Mouse (Mus musculus): Measurements from ENCODE around the gene Nol12. TPM values are rescaled to one million over a fixed set of nuclear protein-coding genes. Genes with fewer than 3 reads are reported as not detected.
A peak's percentile ranks its signal among the peaks of the same experiment; 100 is the strongest.

Gene Nol12
- polyA plus RNA-seq, 1 experiment from 2014 or later: 43.8 TPM

DNA sequence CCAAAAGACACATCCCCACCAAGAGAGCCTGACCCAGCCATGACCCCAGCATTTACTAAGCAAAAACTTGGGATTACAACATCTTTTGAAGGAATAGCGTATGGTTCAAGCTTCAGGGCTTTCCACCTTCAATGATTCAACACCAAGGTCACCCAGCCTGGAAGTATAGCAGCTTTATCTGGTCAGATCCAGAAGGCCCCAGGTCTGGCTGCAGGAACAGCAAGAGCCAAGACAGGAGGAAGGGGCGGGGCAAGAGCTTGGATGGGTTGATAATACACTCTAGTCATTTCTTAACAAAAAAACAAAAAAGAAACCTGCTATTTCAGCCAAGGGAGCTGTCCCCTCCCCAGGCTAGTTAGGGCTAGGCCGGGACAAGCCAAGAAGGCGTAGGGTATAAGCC is 37.2 kb upstream of the Nol12 start:
- TF ChIP-seq CTCF (IDR thresholded peaks at IDR 0.05; ENCODE audit: low read depth): no peak
- no peaks in the 10 kb centered on the region for H3K9me3 ChIP-seq (replicated peaks; ENCODE audit: low read length)
- H3K4me1 ChIP-seq (replicated peaks; ENCODE audit: insufficient read depth, low read length): peaks cover 38% of the 10 kb centered on the region
- ATAC-seq (replicated peaks; ENCODE audit: low FRiP score, low read depth) (no peak), DNase-seq (ENCODE audit: low spot score) (no peak)
- H3K4me3 ChIP-seq (replicated peaks; ENCODE audit: low read depth, low read length): no peak overlapping the region
- H3K9ac ChIP-seq (ENCODE audit: low read depth, low read length): no peak overlapping the region
- WGBS: 91% methylated on average over 4 of the region's 4 CpGs
- no peaks in the 10 kb centered on the region for H3K27me3 ChIP-seq (ENCODE audit: insufficient read depth, low read length)
- H3K36me3 ChIP-seq (ENCODE audit: insufficient read depth, low read length): peaks cover 14% of the 10 kb centered on the region
- H3K27ac ChIP-seq: no peak overlapping the region; the same call in 1 of the 2 replicates
- H3K4me2 ChIP-seq (ENCODE audit: low read length): no peak overlapping the region

DNA sequence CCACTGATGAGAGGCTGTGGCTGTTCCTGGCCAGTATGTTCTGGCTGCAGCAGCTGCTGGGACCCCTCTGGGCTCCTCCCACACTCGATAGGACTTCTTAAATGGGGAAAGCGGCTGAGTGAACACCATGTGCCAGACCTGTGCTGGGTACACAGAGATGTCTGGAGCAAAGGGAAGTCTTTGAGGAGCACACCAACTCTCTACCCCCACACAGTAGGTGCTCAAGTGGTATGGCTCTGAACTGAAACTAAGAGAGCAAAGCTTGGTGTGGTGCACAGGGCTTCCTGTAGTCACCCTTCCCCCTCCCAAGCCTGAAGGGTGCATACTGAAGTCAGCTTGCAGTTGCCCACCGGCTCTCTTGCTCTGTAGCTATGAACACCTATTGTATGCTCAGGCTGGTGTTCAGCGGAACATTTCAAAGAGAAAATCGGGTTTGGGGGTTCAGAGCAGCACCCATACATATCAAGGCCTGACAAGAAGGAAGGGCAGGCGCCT is 36.2 kb upstream of the Nol12 start:
- peaks cover 37% of the 10 kb centered on the region for H3K4me1 ChIP-seq (replicated peaks; ENCODE audit: insufficient read depth, low read length)
- peak; percentile 50 for DNase-seq (ENCODE audit: low spot score)
- no peak overlapping the region for H3K9ac ChIP-seq (ENCODE audit: low read depth, low read length)

DNA sequence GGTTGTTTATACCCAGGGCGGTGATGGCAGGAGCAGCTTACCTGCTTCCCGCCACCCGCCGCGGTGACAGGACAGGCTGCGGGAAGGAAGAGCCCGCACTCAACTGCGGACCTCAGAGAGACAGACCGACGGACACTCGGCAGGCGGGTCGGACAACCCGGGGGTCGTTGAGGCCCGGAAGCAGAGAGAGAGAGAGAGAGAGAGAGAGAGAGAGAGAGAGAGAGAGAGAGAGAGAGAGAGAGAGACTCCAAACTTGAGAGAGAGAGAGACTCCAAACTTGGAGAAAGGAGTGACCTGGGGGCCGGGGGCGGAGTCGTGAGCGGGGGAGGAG is 35.4 kb upstream of the Nol12 start, which contains the start of gene Gm49510:
TSS of gene Gm49510 (plus strand) at position 259 of the 331 bp plus-strand sequence.
- Histone ChIP-seq H3K4me3 (replicated peaks; ENCODE audit: low read depth, low read length) (peak within 1 kb of the TSS; percentile 77), H3K4me1 (replicated peaks; ENCODE audit: insufficient read depth, low read length) (peaks cover 34% of the 10 kb centered on the region), H3K27me3 (ENCODE audit: insufficient read depth, low read length) (no peaks in the 10 kb centered on the region), H3K27ac (peak within 1 kb of the TSS; percentile 75), H3K36me3 (ENCODE audit: insufficient read depth, low read length) (0 out of 2 replicates have a peak, but pooled peaks cover 5% of the 10 kb centered on the region), H3K4me2 (ENCODE audit: low read length) (peak within 1 kb of the TSS; percentile 83), H3K9ac (ENCODE audit: low read depth, low read length) (peak within 1 kb of the TSS; percentile 72), H3K9me3 (replicated peaks; ENCODE audit: low read length) (no peaks in the 10 kb centered on the region)
- ATAC-seq (replicated peaks; ENCODE audit: low FRiP score, low read depth): no peak
- 1% methylated on average over 16 of the region's 20 CpGs for WGBS
- TF ChIP-seq CTCF (IDR thresholded peaks at IDR 0.05; ENCODE audit: low read depth): no peak
- no peak for DNase-seq (ENCODE audit: low spot score)

More for the DNA sequence above, 36.2 kb upstream of the Nol12 start:
- peak overlapping the region; percentile 51 for H3K27ac ChIP-seq
- H3K4me3 ChIP-seq (replicated peaks; ENCODE audit: low read depth, low read length): no peak overlapping the region
- H3K27me3 ChIP-seq (ENCODE audit: insufficient read depth, low read length): no peaks in the 10 kb centered on the region
- H3K9me3 ChIP-seq (replicated peaks; ENCODE audit: low read length): no peaks in the 10 kb centered on the region
- peaks cover 4% of the 10 kb centered on the region; the same call in 1 of the 2 replicates for H3K36me3 ChIP-seq (ENCODE audit: insufficient read depth, low read length)
- no peak for ATAC-seq (replicated peaks; ENCODE audit: low FRiP score, low read depth)
- WGBS: 48% methylated on average over 6 of the region's 6 CpGs
- TF ChIP-seq CTCF (IDR thresholded peaks at IDR 0.05; ENCODE audit: low read depth): no peak
- H3K4me2 ChIP-seq (ENCODE audit: low read length): peak overlapping the region; percentile 83; the same call in 1 of the 2 replicates

DNA sequence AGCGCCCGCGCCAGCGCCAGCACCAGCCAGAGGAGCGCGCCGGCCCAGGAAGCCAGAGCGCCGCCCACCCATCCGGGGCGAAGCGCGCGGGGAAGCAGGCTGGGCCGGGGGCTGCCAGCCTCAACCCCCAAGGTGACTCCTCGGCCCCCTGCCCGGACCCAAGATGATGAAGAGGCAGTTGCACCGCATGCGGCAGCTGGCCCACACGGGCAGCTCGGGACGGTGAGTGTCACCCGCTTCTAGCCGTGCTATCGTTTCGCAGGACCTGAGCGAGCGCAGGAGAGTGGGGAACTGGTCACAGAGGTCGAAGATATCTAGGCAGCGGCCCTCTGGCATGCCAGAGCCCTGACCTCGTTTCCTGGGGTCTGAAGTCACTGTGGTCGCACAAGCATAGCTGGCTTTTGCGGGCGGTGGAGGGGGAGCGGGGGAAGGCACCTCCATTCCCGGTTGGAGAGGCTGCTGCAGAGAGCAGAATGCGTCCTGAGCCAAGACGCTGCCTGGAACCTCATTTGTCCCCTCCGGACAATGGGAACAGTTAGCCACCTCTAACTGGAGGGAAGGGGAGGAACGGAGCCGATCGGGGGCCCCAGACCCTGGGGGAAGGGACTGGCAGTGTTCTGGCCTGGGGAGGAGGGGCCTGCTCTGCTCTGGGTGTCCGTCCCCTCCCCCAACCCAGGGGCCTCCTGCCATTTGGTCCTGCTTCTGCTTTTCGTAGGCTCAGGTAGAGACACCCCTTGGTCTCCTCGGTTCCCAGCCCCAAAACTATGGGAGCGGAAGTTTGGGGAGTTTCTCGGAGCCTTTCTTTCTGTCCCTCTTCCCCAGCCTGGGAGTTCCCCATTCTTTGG is 34.8 kb upstream of the Nol12 start, which contains the start of gene Sh3bp1:
TSS of gene Sh3bp1 (plus strand) at position 29 of the 845 bp plus-strand sequence.
- no peaks in the 10 kb centered on the region for H3K9me3 ChIP-seq (replicated peaks; ENCODE audit: low read length)
- no peak for TF ChIP-seq CTCF (IDR thresholded peaks at IDR 0.05; ENCODE audit: low read depth)
- peak within 1 kb of the TSS; percentile 77 for H3K4me3 ChIP-seq (replicated peaks; ENCODE audit: low read depth, low read length)
- H3K4me2 ChIP-seq (ENCODE audit: low read length): peak within 1 kb of the TSS; percentile 83
- H3K4me1 ChIP-seq (replicated peaks; ENCODE audit: insufficient read depth, low read length): peaks cover 28% of the 10 kb centered on the region; the same call in 1 of the 2 replicates
- no peaks in the 10 kb centered on the region for H3K27me3 ChIP-seq (ENCODE audit: insufficient read depth, low read length)
- no peak for ATAC-seq (replicated peaks; ENCODE audit: low FRiP score, low read depth)
- peak within 1 kb of the TSS; percentile 72 for H3K9ac ChIP-seq (ENCODE audit: low read depth, low read length)
- peak within 1 kb of the TSS; percentile 75 for H3K27ac ChIP-seq
- peaks cover 10% of the 10 kb centered on the region; the same call in 1 of the 2 replicates for H3K36me3 ChIP-seq (ENCODE audit: insufficient read depth, low read length)
- 1% methylated on average over 46 of the region's 47 CpGs for WGBS
- DNase-seq (ENCODE audit: low spot score): peak; percentile 86

DNA sequence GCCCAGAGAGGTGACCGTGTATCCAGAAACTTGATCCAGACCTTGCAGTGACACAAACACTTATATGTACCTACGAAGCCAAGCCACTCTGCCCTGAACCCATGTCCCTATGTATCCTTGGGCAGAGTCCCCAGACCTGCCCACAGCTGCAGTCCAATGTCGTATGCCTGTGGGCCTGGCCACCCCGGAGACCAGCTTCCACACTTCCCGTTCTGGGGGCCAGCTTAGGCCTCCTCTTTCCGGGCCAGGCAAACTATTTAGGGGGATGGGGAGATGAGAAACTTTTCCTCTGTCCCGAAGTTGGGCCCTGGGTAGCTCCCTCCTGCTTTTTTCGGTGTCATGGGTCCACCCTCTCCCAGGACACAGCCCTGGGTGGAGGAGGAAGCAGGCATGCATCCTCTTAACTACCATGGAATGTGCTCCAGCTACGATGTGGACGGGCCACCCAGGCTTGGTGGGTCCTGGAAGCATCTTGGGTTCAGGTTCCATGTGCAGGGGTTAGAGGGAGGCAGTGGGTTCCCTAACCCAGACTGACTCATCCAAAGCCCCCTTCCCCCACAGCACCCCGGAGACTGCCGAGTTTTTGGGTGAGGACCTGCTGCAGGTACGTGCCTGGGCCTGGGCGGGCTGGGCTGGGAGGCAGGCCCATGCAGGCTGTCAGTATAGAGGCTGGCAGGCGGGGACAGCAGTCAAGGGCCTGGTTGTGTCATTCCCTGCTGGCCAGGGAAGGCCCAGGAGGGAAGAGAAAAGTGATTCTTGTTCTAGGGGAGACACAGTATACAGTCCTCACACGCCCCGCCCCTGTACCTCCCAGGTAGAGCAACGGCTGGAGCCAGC is 33.9 kb upstream of the Nol12 start:
- H3K4me2 ChIP-seq (ENCODE audit: low read length): peak overlapping the region; percentile 83
- H3K36me3 ChIP-seq (ENCODE audit: insufficient read depth, low read length): peaks cover 18% of the 10 kb centered on the region; the same call in 1 of the 2 replicates
- H3K4me1 ChIP-seq (replicated peaks; ENCODE audit: insufficient read depth, low read length): peaks cover 28% of the 10 kb centered on the region; the same call in 1 of the 2 replicates
- H3K4me3 ChIP-seq (replicated peaks; ENCODE audit: low read depth, low read length): peak overlapping the region; percentile 77
- TF ChIP-seq CTCF (IDR thresholded peaks at IDR 0.05; ENCODE audit: low read depth): no peak
- WGBS: 15% methylated on average over 18 of the region's 18 CpGs
- H3K27me3 ChIP-seq (ENCODE audit: insufficient read depth, low read length): no peaks in the 10 kb centered on the region
- no peaks in the 10 kb centered on the region for H3K9me3 ChIP-seq (replicated peaks; ENCODE audit: low read length)
- ATAC-seq (replicated peaks; ENCODE audit: low FRiP score, low read depth): no peak
- DNase-seq (ENCODE audit: low spot score): no peak
- H3K27ac ChIP-seq: peak overlapping the region; percentile 75
- peak overlapping the region; percentile 72 for H3K9ac ChIP-seq (ENCODE audit: low read depth, low read length)

DNA sequence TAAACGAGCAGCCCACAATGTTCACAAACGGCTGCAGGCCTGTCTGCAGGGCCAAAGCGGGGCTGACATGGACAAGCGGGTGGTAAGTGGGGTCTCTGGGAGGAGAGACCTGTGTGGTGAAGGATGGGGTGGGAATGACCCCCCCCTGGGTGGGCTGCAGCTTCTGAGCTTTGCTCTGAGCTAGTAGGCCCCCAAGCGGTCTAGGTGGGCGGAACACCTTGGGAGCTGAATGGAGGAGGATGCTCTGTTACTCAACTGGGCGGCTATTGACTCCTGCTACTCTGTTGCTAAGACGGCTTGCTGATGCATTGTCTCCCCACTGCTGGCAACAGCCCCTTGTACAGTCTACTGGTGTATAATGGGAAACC is 33.3 kb upstream of the Nol12 start:
- no peak for TF ChIP-seq CTCF (IDR thresholded peaks at IDR 0.05; ENCODE audit: low read depth)
- 0 out of 2 replicates have a peak overlapping the region, but pooled peaks have one; percentile 75 for H3K27ac ChIP-seq
- no peaks in the 10 kb centered on the region for H3K27me3 ChIP-seq (ENCODE audit: insufficient read depth, low read length)
- DNase-seq (ENCODE audit: low spot score): no peak
- H3K4me1 ChIP-seq (replicated peaks; ENCODE audit: insufficient read depth, low read length): peaks cover 28% of the 10 kb centered on the region; the same call in 1 of the 2 replicates
- peak overlapping the region; percentile 72; the same call in 1 of the 2 replicates for H3K9ac ChIP-seq (ENCODE audit: low read depth, low read length)
- 0 out of 2 replicates have a peak overlapping the region, but pooled peaks have one; percentile 77 for H3K4me3 ChIP-seq (replicated peaks; ENCODE audit: low read depth, low read length)
- no peaks in the 10 kb centered on the region for H3K9me3 ChIP-seq (replicated peaks; ENCODE audit: low read length)
- peak overlapping the region; percentile 83 for H3K4me2 ChIP-seq (ENCODE audit: low read length)
- WGBS: 52% methylated on average over 8 of the region's 8 CpGs
- no peak for ATAC-seq (replicated peaks; ENCODE audit: low FRiP score, low read depth)
- H3K36me3 ChIP-seq (ENCODE audit: insufficient read depth, low read length): peaks cover 24% of the 10 kb centered on the region
